Mouse (Mus musculus) G1E (cell line): ENCODE measurements at regions not wholly inside any gene's neighbourhood (a gene's known extent, or its start where the extent isn't known, plus 50 kb on each side); places are given as distances from the start of the nearest gene placed in this dataset.

Experiments
- CTCF ChIP-seq: IDR thresholded peaks from 2 replicates; pipeline ENCODE4 v1.5.1; 2012; ENCODE audit warnings: low read depth, low read length, inconsistent platforms, mixed read lengths
- GATA1 ChIP-seq: IDR thresholded peaks from 2 replicates; pipeline ENCODE4 v1.6.1; 2012; ENCODE audit warnings: borderline replicate concordance, low read length, inconsistent platforms, mixed read lengths
- GATA2 ChIP-seq: IDR thresholded peaks from 2 replicates; pipeline ENCODE4 v1.6.1; 2012; ENCODE audit warnings: low read depth, low read length, inconsistent platforms, borderline replicate concordance
- POLR2AphosphoS5 ChIP-seq: IDR thresholded peaks from 2 replicates; pipeline ENCODE4 v1.6.1; 2012; ENCODE audit warnings: low read depth, low read length, inconsistent platforms; ENCODE audit not compliant: insufficient replicate concordance
- TAL1 ChIP-seq: conservative IDR thresholded peaks from 2 replicates; pipeline ENCODE4 v1.6.1; 2012; ENCODE audit warnings: low read depth, low read length, inconsistent platforms, mixed read lengths

- no peak for TF ChIP-seq TAL1
- no peak for TF ChIP-seq CTCF
- no peak for TF ChIP-seq POLR2AphosphoS5
- TF ChIP-seq GATA1: no peak
- no peak for TF ChIP-seq GATA2
Measured at GRCm38 (mm10) chr5:17208554-17209283, 164.3 kb upstream of the Speer4f2 start.
